Mouse (Mus musculus) spleen, postnatal 36 days (tissue): ENCODE results near the gene Acmsd.
"Not testable (repeated sequence)": the region's sequence is repeated elsewhere in the genome, so short reads cannot be mapped to it uniquely, and the experiment has no call there.

Experiments used
- DNase-seq, 2 experiments: peaks; one replicate each; pipeline ENCODE4 v3.0.0; 2022; ENCODE audit warnings: low spot score in 2 of 2, mixed read lengths in 1 of 2

Gene Acmsd

GRCm38 (mm10) chr1:127729096-127729495 lies at the start of gene Acmsd:
Gene Acmsd, plus strand, starts transcription at chr1:127729413.
- DNase-seq, result no peak

DNA sequence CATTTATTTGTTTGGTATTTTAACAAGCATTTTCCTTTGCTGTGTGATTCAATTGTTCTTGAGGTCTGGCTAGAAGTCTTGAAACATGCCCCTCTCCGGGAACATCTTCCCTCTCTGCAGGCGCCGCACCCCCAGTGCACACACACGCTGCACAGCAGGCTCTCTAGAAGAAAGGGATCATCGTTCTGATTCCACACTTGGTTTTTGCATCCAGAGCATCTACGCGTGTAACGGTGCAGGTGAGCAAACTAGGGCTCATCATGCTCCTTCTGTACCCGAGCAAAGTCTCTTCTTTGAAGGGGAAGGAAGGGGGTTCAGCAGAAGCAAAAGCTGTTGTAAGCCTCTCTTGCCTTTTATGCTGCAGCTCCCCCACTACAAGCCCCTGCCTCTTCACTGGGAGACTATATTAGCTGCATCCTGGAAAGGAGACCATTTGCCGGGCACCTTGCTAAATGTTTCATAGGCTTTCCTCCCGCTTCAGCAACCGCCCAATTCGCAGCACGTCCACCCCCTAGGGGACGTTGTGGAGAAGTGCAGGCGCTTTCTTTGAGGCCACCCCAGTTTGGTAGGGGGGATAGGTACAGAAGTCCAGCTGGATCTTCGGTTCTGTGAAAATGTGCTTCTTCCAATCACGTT lies 49.6 kb upstream of the Acmsd start, which contains the start of gene Tmem163:
Tmem163 (minus strand) TSS at position 51 of the 636 bp plus-strand sequence.
- peak; percentile 53 to 65 for DNase-seq

DNA sequence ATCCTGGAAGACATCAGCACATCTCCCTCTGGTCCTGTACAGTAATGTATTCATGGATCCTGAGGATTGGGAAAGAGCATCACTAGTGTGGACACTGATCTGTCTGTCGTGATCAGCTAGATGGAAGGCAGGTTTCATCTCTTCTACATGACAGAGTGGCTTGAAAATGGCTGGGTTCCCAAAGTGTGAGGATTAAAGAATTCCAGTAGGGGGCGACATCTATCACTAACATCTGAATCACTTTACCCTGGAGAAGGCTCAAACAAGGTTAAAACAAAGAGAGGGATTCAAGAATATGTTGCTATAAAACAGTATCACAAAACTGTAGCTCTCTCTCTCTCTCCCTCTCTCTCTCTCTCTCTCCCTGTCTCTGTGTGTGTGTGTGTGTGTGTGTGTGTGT lies 32.7 kb upstream of the Acmsd start:
- DNase-seq, result no peak

GRCm38 (mm10) chr1:127702187-127702586 lies 27.0 kb upstream of the Acmsd start:
- DNase-seq, result no peak

DNA sequence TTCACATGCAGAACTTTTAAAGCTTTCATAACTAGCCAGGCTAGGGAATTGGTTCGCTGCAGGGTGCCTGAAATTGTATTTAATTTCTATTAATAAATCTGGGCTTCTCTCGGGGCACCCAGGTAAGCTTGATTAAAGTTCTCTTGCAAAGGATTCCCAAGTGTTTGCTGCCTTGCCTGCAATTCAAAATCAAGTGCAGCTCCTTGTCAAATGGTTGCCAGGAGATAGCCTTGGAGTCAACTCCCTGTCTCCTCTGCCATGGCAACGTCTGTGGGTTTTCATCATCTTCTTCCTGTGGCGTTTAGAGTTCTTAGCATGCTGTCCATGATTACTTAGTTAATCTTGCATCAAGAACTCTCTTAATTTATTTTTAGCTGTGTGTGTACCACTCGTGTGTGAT lies 22.9 kb upstream of the Acmsd start:
- no peak for DNase-seq

DNA sequence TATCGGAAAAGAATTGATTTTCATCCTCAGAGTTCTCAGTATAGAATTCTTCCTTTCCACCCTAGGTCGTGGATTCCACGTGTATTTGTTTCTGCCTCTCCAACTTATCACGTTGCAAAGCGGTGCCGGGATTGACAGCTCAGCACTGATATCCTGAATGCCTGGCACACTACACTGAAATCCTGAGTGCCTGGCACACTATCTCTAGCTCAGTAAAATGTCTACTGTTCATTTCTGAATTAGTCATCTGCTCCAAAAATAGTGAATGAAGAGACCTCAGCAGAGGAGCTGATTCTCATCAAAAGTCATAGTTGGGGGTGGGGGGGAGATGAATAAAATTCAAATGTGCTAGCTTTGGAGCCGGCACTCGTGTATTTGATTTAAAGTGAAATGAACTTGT lies 12.8 kb upstream of the Acmsd start:
- no peak for DNase-seq

- DNase-seq, result no peak
Observed at GRCm38 (mm10) chr1:127718290-127718689, 10.9 kb upstream of the Acmsd start.

GRCm38 (mm10) chr1:127723596-127723995 lies 5.6 kb upstream of the Acmsd start:
- DNase-seq, result no peak

GRCm38 (mm10) chr1:127731086-127731485 lies 1.9 kb downstream of the Acmsd start:
- no peak for DNase-seq

DNA sequence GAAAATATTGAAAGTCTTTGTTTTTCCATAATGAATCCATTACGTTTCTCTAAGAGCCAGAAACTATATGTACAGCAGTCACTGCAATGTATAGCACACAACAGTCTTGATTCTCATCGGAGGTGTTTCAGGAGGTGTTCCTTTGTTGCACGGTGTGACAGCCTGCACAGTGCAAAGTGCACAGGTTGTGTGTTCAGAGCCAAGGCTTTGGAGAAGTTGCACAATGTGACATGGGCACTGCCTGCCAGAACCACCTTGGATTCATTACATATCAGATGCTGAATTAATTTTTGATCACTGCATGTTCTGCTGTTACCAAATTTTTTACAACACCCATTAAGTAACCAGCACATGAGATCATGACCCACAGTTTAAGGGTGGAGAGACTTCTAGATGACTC lies 3.2 kb downstream of the Acmsd start:
- no peak for DNase-seq

DNA sequence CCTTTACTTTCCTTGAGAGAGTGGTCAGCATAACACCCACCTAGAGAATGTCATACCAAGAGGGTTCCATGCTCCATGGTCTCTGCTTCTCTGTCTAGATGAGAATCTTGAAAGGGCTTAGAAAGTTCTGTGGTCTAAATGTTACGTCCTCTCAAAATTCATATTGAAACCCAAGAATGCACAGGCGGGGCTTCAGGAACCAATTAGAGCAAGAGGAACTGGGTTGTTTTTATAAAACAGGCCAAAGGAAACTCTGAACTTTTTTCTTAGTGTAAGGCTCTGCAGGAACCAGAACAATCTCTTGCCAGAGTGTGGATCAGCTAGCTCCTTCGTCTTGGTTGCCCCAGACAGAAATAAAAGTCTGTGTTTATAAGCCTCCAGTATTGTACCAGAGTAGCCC lies 3.6 kb downstream of the Acmsd start:
- no peak for DNase-seq

DNA sequence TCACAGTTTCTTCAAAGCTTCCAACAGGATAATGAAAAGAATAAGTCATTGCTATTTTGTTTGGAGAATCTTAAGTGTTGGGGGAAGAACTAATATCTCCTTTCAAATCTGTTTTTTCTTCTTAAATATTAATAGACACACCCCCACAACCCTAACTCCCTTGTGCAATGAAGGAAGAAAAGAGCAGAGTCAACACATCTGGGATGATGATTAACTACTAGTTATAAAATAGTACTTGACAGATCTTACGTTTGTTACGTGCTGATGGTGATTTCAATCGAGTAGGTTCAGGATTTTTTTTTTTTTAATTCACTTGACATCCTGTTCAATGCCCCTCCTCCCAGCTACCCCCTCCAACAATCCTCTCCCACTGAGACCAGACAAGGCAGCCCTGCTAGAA lies 6.1 kb downstream of the Acmsd start:
- DNase-seq, result no peak

DNA sequence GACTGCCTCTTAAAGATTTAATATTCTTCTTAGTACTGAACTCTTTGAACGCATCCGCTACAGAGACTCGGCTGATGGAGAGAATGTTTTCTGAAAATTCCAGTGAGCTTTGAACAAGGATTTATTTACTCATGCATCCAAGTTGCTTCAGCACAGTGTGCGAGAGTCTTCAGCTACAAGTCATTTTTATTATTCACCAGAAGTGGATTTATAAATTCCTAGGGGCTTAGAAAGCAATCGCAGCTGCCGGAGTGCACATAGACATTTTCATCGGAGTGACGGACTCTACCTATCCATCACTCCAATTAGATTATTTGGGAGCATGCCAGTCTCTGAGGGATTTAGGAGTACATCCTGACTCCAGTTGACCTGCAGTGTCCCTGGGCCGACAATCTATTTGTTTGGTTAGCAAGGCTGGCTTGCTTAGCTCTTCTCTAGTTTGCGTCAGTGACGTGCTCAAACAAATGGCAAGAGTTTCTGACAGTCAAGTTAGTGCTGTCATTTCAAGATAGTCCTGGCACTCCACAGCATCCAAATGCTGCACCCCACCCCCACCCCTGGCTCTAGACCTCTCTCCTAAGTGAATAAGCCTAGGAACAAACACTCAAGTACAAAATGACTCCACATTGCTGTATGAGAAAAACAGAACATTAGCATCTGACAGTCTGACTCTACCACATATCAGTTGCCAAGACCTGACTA lies 21.3 kb downstream of the Acmsd start:
- DNase-seq, result no peak

DNA sequence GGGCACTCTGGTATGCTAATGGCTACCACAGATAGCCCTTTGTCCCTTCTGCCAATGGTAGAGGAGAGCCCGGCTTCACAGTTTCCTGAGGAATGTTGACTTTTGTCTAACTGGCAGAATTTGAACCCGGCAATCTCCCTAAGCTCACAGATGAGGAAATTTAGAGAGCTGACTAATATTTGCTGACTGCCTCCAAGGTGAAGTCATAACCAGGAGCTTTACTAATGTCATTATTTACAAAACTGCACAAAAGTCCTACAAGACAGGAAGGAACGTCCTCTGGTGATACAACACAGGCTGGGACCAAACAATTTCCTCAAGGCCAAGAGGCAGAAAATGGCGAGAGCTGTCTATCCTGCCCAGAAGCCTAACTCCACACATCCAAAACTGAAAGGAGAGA lies 26.6 kb downstream of the Acmsd start:
- no peak for DNase-seq

GRCm38 (mm10) chr1:127756331-127757163 lies 27.3 kb downstream of the Acmsd start:
- DNase-seq, result peak; percentile 35 to 59

DNA sequence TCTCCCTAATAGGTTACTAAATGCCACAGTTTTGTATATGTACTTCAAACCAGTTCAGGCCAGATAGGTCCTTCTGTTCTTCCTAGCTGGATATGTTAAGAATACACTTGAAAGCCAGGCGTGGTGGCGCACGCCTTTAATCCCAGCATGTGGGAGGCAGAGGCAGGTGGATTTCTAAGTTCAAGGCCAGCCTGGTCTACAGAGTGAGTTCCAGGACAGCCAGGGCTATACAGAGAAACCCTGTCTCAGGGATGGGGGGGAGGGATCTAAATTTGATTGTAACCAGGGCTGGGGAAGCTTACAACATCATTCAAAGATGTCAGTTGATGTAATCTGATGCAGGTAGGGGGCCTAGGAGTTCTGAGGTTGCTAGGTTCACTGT lies 27.9 kb downstream of the Acmsd start:
- not testable (repeated sequence) for DNase-seq

- DNase-seq, result no peak
Observed at GRCm38 (mm10) chr1:127765468-127765867, 36.3 kb downstream of the Acmsd start.

DNA sequence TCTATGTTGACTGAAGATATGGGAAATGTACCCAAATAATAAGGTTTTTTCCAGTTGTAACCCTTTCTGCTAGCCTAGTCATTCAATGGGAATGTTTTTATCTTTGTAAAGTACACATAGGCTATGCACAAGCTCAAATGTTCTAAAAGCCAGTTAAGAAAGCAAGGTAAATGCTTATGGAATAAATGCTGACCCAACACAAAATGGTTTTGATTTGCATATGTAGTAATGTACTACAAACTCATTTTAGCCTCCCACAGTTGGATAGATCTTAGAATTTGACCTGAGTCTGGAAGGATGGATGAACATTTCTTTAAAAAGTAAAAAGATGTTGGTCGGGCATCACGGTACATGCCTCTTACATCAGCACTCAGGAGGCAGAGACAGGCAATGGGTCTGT lies 37.5 kb downstream of the Acmsd start:
- no peak for DNase-seq

DNA sequence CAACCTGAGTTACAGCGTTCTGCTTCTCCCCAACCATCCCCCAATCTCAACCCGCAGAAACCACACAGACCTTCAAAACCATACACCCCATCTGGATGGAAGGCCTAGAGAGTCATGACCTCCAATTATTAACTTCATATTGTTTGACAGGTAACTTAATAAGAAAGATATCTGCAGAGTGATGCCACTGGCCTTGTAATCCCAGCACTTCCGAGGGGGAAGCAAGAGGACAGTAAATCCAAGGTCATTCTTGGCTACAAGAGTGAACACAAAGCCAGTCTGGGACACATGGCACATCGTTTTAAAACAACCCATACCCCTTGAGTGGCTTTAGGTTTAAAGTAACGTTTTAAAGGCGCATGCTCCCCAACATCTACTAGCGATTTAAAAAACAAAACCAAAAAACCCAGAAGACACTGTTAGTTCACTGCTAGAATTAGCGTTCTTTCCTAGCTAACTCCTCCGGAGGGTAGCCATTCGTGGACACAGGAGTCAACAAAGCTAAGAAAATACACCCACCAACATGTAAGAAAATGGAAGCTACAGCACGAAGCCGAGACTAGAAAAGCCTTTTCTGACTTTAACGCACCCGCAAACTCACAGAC lies 44.1 kb downstream of the Acmsd start:
- no peak for DNase-seq

- peak; percentile 100 for DNase-seq
Observed at GRCm38 (mm10) chr1:127773803-127774500, 44.7 kb downstream of the Acmsd start, which contains the start of gene Ccnt2. Gene Ccnt2, plus strand, starts transcription at chr1:127774164.

- peak in 1 of 2 experiments; percentile 39 for DNase-seq
Observed at GRCm38 (mm10) chr1:127774501-127774880, 45.3 kb downstream of the Acmsd start.
